Mouse (Mus musculus) cerebellum, adult 2 months (tissue): ENCODE data around the gene Rcc1.

Source experiments
- CTCF ChIP-seq: fragments of 200-500 bp; IDR thresholded peaks from 2 replicates; pipeline ENCODE4 v1.5.1; 2011; ENCODE audit warnings: low read depth, mild to moderate bottlenecking, control low read depth, low read length, moderate library complexity, borderline replicate concordance; ENCODE audit not compliant: insufficient read depth
- POLR2A ChIP-seq: fragments of 200-500 bp; IDR thresholded peaks from 2 replicates; pipeline ENCODE4 v1.6.1; 2011; ENCODE audit warnings: low read length, control low read depth, borderline replicate concordance; ENCODE audit not compliant: insufficient read depth

GRCm38 (mm10) chr4:132355403-132355802 lies 2.0 kb upstream of the Rcc1 start:
- TF ChIP-seq CTCF (no peak), POLR2A (no peak)
